ENCODE assay signal across 19 mouse cellular contexts in the genomic region with DNA sequence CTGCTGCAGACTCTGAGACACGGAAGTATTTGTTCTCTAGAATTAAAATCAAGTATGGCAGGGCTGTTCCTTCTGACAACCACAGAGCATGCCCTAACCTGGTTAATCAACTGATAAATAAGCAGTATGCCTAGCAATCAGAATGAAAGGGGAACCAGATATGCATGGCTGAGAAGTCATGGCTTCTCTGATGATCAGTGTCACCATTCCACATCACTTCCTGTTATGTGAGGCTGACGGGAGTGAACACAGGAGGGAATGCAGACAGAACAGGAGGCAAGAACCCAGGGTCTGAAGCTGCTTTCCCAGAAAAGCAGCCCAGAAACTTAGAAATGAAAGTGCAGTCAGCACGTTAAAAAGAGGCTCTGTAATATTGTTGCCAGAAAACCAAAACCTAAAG.
"Had no signal": no experiment of that assay in that cellular context is flagged by ENCODE, and none has a peak within 500 bp of the region (broad histone marks: within the 10 kb centered on the region; RNA-seq: fewer than 3 reads in every experiment).

No protein-coding gene starts in this region.

- H3K4me1 ChIP-seq: limb, embryonic 10.5 days; limb, embryonic 13.5 days; liver, embryonic 12.5 days; liver, embryonic 15.5 days; midbrain, embryonic 13.5 days had no signal

- DNase-seq: kidney, adult 2 months; layer of hippocampus, adult 9-11 months; liver; lung, adult 18-20 months; lung, postnatal 10 days; lung, postnatal 36 days; retina, postnatal 1 day; right cerebral cortex, postnatal 25 days; thymus, adult 18-20 months; thymus, postnatal 36 days had no signal

- H3K9me3 ChIP-seq: limb, embryonic 10.5 days; limb, embryonic 13.5 days; liver, embryonic 12.5 days; liver, embryonic 15.5 days; lung, embryonic 15.5 days; midbrain, embryonic 13.5 days had no signal

- H3K9ac ChIP-seq: limb, embryonic 13.5 days; liver, embryonic 12.5 days; liver, embryonic 15.5 days; lung, embryonic 15.5 days; midbrain, embryonic 13.5 days had no signal

- H3K4me2 ChIP-seq: limb, embryonic 13.5 days; liver, embryonic 12.5 days; liver, embryonic 15.5 days; lung, embryonic 15.5 days; midbrain, embryonic 13.5 days had no signal

- H3K27me3 ChIP-seq: limb, embryonic 13.5 days; liver, embryonic 12.5 days; liver, embryonic 15.5 days; lung, embryonic 15.5 days; midbrain, embryonic 13.5 days had no signal

- H3K4me3 ChIP-seq: layer of hippocampus, adult 2 months; limb, embryonic 10.5 days; limb, embryonic 13.5 days; liver, embryonic 12.5 days; liver, embryonic 15.5 days; lung, embryonic 15.5 days; midbrain, embryonic 13.5 days had no signal

- H3K27ac ChIP-seq: kidney, postnatal 0 days; layer of hippocampus, adult 2 months; limb, embryonic 10.5 days; limb, embryonic 13.5 days; liver, embryonic 12.5 days; liver, embryonic 15.5 days; lung, embryonic 15.5 days; midbrain, embryonic 13.5 days had no signal

- ATAC-seq: intestine, postnatal 0 days; liver, embryonic 12.5 days; midbrain, embryonic 13.5 days had no signal
